Mouse (Mus musculus) liver, embryonic 13.5 days (tissue): Measurements from ENCODE around the gene Ndufa7. TPM values are rescaled to one million over a fixed set of nuclear protein-coding genes. Genes with fewer than 3 reads are reported as not detected.
A peak's percentile ranks its signal among the peaks of the same experiment; 100 is the strongest.
"Not testable (repeated sequence)": the region's sequence is repeated elsewhere in the genome, so short reads cannot be mapped to it uniquely, and the experiment has no call there.

Experiments
- ATAC-seq: fragments of 200-750 bp; cut with Nextera tagmentation; 2 replicates; pipeline ENCODE4 v1.8.0; 2017; ENCODE audit warnings: low read depth, mild to moderate bottlenecking, moderate number of reproducible peaks, moderate library complexity
- DNase-seq: peaks from one replicate; pipeline ENCODE4 v3.0.0; 2022
- H3K27ac ChIP-seq: fragments of 300-500 bp; sonication (generic); 2 replicates; pipeline ENCODE4 v1.5.1; 2015; ENCODE audit warnings: moderate library complexity, mild to moderate bottlenecking, inconsistent platforms
- H3K27me3 ChIP-seq: fragments of 300-500 bp; sonication (generic); 2 replicates; pipeline ENCODE4 v1.6.1; 2015; ENCODE audit warnings: mild to moderate bottlenecking, inconsistent platforms
- H3K36me3 ChIP-seq: fragments of 300-500 bp; sonication (generic); 2 replicates; pipeline ENCODE4 v1.6.1; 2015; ENCODE audit warnings: mild to moderate bottlenecking, inconsistent platforms
- H3K4me1 ChIP-seq: fragments of 300-500 bp; sonication (generic); replicated peaks from 2 replicates; pipeline ENCODE4 v1.6.1; 2015; ENCODE audit warnings: inconsistent platforms
- H3K4me2 ChIP-seq: fragments of 300-500 bp; sonication (generic); 2 replicates; pipeline ENCODE4 v1.6.1; 2015; ENCODE audit warnings: inconsistent platforms, mild to moderate bottlenecking, moderate library complexity
- H3K4me3 ChIP-seq: fragments of 300-500 bp; sonication (generic); replicated peaks from 2 replicates; pipeline ENCODE4 v1.5.1; 2015; ENCODE audit warnings: mild to moderate bottlenecking, inconsistent platforms
- H3K9ac ChIP-seq: fragments of 300-500 bp; sonication (generic); 2 replicates; pipeline ENCODE4 v1.6.1; 2015; ENCODE audit warnings: mild to moderate bottlenecking, inconsistent platforms
- H3K9me3 ChIP-seq: fragments of 300-500 bp; sonication (generic); replicated peaks from 2 replicates; pipeline ENCODE4 v1.6.1; 2016; ENCODE audit warnings: inconsistent platforms
- WGBS: fragments of 180-500 bp; shearing (Covaris S2); methylation state at CpG from one replicate; pipeline ENCODE4 v1.1.7; 2015; ENCODE audit not compliant: insufficient replicate concordance; 5-methylcytosine and 5-hydroxymethylcytosine counted together
- polyA plus RNA-seq: library from polyadenylated mRNA; unstranded; fragments of >200 nt; fragmentation: Nextera tagmentation; extraction: Ambion mirVana; gene quantifications from 2 replicates; pipeline ENCODE4 v1.2.1, GENCODE M21; 2015

Gene Ndufa7
- polyA plus RNA-seq, 1 experiment from 2014 or later = 284 TPM

DNA sequence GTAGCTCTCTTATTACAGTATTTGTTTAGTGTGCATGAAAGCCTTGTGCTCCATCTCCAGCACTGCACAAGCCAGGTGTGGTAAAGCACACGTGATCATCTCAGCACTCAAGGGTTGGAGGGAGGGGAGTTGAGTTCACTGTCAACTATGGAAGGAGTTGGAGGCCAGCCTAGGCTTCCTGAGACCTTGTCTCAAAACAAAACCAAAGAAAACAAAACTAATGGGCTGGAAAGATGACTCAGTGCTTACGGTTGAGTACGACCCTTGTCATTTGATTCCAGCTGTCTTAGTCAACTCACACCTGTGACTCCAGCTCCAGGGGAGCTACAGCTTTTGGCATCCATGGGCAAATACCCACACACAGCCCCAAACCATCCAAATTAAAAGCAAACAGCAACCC, 11.9 kb upstream of the Ndufa7 start:
- no peak for ATAC-seq
- 35% methylated on average over 3 of the region's 3 CpGs for WGBS
- Histone ChIP-seq H3K27ac (no peak overlapping the region), H3K4me2 (no peak overlapping the region), H3K4me3 (no peak overlapping the region), H3K9ac (no peak overlapping the region), H3K4me1 (peaks cover 41% of the 10 kb centered on the region), H3K9me3 (no peaks in the 10 kb centered on the region), H3K27me3 (peaks cover 20% of the 10 kb centered on the region), H3K36me3 (no peaks in the 10 kb centered on the region)
- DNase-seq = no peak

DNA sequence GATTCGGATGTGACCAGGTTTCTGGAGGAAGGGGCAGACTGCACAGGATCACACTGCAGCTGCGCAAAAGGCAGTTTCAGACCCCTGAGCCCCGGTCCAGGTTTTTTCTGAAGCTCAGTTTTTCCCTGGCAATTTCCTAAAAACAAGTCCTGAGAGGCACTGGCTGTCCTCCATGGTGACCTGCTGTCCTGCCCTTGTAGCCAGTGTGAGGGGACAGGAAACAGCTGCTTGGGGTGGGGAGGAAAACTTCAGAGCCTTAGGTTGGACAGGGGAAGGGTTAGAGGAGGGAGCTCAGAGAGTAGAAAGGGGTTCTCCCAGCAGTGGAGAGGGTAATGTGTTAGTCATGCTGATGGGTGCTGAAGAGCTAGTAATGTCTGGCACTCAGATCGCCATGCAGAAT, 11.4 kb upstream of the Ndufa7 start:
- no peak for ATAC-seq
- no peaks in the 10 kb centered on the region for H3K9me3 ChIP-seq
- peaks cover 44% of the 10 kb centered on the region for H3K4me1 ChIP-seq
- H3K27me3 ChIP-seq = peaks cover 20% of the 10 kb centered on the region
- DNase-seq = no peak
- WGBS = 41% methylated on average over 4 of the region's 4 CpGs
- no peak overlapping the region for H3K27ac ChIP-seq
- no peaks in the 10 kb centered on the region for H3K36me3 ChIP-seq
- no peak overlapping the region for H3K9ac ChIP-seq
- no peak overlapping the region for H3K4me3 ChIP-seq
- no peak overlapping the region for H3K4me2 ChIP-seq

DNA sequence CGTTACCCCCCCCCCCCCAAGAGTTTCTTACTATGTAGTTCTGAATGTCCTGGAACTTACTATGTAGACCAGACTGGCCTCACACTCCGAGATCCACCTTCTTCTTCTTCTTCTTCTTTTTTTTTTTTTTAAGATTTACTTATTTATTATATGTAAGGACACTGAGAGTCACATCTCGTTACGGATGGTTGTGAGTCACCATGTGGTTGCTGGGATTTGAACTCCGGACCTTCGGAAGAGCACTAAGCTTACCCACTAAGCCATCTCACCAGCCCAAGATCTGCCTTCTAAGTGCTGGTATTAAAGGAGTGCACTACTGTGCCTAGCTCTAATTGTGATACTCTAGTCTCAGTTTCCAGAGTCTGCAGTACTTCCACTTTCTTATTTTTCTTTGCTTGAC, 9.0 kb upstream of the Ndufa7 start:
- peaks cover 22% of the 10 kb centered on the region for H3K36me3 ChIP-seq
- peaks cover 18% of the 10 kb centered on the region for H3K27me3 ChIP-seq
- WGBS = 75% methylated on average over 6 of the region's 6 CpGs
- no peak overlapping the region for H3K9ac ChIP-seq
- DNase-seq = no peak
- H3K4me1 ChIP-seq = peaks cover 59% of the 10 kb centered on the region
- no peak for ATAC-seq
- H3K27ac ChIP-seq = no peak overlapping the region
- no peak overlapping the region for H3K4me2 ChIP-seq
- no peaks in the 10 kb centered on the region for H3K9me3 ChIP-seq
- no peak overlapping the region for H3K4me3 ChIP-seq

DNA sequence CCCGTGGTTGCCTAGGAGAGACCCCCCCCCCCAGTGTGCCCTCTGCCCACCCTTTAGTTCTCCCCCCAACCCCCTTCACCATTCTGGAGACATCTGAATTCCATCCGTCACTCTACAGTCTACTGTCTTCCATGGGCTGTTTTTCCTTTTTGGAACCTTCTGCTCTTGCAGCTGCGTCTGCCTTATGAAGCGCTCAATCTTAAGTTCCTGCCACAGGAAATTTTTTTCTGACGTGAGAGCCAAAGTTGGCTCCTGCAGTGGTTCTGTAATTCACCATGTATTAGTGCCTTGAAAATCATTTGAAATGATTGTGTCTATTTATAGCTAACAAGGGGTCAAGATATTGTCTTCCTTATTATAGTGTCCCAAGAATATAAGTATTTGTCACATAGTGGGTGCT, 7.8 kb upstream of the Ndufa7 start:
- Histone ChIP-seq H3K4me1 (peaks cover 58% of the 10 kb centered on the region), H3K9me3 (no peaks in the 10 kb centered on the region), H3K27ac (no peak overlapping the region), H3K4me2 (peak overlapping the region; percentile 98), H3K4me3 (peak overlapping the region; percentile 68), H3K36me3 (peaks cover 34% of the 10 kb centered on the region), H3K9ac (peak overlapping the region; percentile 86), H3K27me3 (peaks cover 10% of the 10 kb centered on the region; the same call in 1 of the 2 replicates)
- ATAC-seq = no peak
- DNase-seq = no peak
- 69% methylated on average over 5 of the region's 5 CpGs for WGBS

DNA sequence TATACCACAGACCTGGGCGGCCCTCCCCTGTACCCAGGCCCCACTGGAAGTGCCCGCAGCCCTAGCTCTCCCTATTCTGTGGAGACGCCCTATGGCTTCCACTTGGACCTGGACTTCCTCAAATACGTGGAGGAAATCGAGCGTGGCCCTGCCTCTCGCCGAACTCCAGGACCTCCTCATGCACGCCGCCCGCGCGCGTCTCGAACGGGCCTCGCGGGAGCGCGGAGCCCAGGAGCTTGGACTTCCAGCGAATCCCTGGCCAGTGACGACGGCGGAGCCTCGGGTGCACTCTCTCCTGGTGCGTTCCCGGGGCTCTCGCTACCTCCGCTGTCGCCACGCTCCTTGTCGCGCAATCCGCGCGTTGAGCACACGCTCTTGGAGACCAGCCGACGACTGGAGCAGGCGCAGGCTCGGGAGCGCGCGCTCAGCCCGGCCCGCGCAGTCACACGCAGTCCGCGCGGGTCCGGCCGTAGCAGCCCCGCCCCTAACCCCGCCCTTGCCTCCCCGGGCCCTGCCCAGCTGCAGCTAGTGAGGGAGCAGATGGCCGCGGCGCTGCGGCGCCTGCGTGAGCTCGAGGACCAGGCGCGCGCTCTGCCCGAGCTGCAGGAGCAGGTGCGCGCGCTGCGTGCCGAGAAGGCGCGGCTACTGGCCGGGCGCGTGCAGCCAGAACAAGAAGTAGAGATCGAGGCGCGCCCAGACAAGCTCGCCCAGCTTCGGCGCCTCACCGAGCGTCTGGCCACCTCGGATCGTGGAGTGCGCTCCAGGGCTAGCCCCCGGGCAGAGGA, 7.0 kb upstream of the Ndufa7 start:
- peak overlapping the region; percentile 82 for H3K27ac ChIP-seq
- peak overlapping the region; percentile 68 for H3K4me3 ChIP-seq
- H3K4me2 ChIP-seq = peak overlapping the region; percentile 98
- peaks cover 41% of the 10 kb centered on the region for H3K36me3 ChIP-seq
- peak; percentile 98 for ATAC-seq
- H3K9me3 ChIP-seq = no peaks in the 10 kb centered on the region
- DNase-seq = peak; percentile 89
- peaks cover 7% of the 10 kb centered on the region; the same call in 1 of the 2 replicates for H3K27me3 ChIP-seq
- H3K9ac ChIP-seq = peak overlapping the region; percentile 86
- under 1% methylated on average over 89 of the region's 89 CpGs for WGBS
- peaks cover 63% of the 10 kb centered on the region for H3K4me1 ChIP-seq

DNA sequence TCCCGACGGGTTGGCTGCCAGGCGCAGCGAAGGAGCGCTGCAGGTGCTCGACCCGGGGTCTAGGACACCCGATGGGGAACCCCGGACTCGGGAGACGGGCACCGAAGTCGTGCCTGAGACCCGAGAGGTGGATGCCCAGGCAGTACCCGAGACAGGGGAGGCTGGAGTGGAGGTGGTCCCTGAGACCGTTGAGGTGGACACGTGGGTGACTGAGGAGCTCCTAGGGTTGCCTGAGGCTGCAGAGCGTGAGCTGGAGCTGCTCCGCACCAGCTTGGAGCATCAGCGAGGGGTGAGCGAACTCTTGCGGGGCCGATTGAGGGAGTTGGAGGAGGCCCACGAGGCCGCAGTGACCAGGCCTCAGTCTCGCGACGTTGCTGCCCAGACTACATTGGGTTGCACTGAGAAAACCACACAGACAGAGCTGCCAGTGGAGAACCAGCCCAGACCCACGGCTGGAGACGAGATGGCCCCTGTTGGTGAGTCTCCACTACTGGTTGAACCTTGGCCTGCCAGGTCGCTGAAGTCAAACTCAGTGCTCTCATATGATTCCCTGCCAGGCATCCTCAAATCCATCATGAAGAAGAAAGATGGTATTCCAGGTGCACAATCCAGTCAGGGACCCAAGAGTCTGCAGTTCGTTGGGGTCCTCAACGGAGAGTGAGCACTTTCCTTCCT, 6.3 kb upstream of the Ndufa7 start:
- peak overlapping the region; percentile 98 for H3K4me2 ChIP-seq
- peaks cover 68% of the 10 kb centered on the region for H3K4me1 ChIP-seq
- peak overlapping the region; percentile 81 for H3K27ac ChIP-seq
- ATAC-seq (peak; percentile 9; the same call in 1 of the 2 replicates), DNase-seq (no peak)
- peaks cover 6% of the 10 kb centered on the region; the same call in 1 of the 2 replicates for H3K27me3 ChIP-seq
- H3K4me3 ChIP-seq = peak overlapping the region; percentile 68
- peaks cover 49% of the 10 kb centered on the region for H3K36me3 ChIP-seq
- H3K9ac ChIP-seq = peak overlapping the region; percentile 86
- no peaks in the 10 kb centered on the region for H3K9me3 ChIP-seq
- 24% methylated on average over 33 of the region's 33 CpGs for WGBS

DNA sequence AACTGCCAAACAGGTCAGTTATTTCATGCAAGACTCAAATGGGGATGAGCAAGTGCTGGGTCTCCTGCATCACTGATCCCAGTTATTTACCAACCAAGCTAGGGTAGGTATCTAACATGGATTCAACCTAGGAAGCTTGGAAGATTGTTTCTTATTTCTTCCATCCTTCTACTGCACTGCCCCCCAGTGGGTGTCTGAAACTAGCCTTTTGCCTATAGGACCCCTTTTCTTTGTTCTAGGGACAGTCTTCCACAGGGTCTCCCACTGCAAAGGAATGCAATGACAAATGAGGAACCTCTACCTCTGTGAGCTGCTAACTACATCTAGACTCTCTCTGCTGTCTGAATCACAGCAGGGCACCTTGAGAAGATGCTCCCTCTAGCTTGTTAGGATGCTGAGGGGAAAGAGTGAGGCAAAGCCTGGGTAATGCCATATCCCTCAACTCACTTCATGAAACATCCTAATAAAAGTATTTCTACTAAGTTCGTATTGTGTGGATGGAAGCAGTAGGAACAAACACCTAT, 1.9 kb upstream of the Ndufa7 start:
- ATAC-seq (no peak), DNase-seq (no peak)
- Histone ChIP-seq H3K36me3 (peaks cover 56% of the 10 kb centered on the region), H3K9ac (peak overlapping the region; percentile 89), H3K27ac (peak overlapping the region; percentile 12; the same call in 1 of the 2 replicates), H3K27me3 (no peaks in the 10 kb centered on the region), H3K4me2 (peak overlapping the region; percentile 82), H3K4me3 (peak overlapping the region; percentile 86), H3K4me1 (peaks cover 83% of the 10 kb centered on the region), H3K9me3 (no peaks in the 10 kb centered on the region)
- 70% methylated on average over 1 of the region's 1 CpGs for WGBS

DNA sequence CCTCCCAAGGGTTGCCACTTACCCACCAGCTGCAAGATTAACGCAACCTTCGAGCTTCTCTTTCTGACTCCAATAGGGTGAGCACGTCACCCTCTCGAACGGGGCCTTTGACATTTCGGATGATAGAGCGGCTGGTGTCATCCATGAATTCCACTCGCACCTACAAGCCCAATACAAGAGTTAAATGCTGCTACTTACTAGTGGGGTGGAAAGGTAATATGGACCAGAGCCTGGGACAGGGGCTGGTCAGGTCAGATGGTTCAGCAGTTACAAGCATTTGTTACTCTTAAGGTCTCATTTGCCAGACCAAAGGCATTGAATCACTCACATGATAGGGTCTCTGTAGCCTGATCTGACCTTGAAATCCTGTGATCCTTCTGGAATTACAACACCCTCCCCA, 1.2 kb upstream of the Ndufa7 start:
- not testable (repeated sequence) for H3K27me3 ChIP-seq, DNase-seq, H3K9me3 ChIP-seq, ATAC-seq
- H3K4me1 ChIP-seq = peaks cover 83% of the 10 kb centered on the region
- 45% methylated on average over 8 of the region's 8 CpGs for WGBS
- peaks cover 57% of the 10 kb centered on the region for H3K36me3 ChIP-seq
- peak overlapping the region; percentile 74 for H3K27ac ChIP-seq
- H3K9ac ChIP-seq = peak overlapping the region; percentile 89
- H3K4me3 ChIP-seq = peak overlapping the region; percentile 86
- peak overlapping the region; percentile 82 for H3K4me2 ChIP-seq

DNA sequence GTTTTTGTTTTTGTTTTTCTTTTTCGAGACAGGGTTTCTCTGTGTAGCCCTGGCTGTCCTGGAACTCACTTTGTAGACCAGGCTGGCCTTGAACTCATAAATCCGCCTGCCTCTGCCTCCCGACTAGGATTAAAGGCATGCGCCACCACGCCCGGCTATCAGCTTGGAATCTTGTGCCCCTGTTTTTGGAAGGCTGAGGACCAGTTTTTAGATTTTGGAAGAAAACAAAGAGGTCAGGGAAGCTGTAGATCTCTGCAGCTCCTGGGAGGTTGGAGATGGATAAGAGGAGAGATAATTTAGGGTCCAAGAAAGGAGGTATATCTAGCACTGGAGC, 592 bp downstream of the Ndufa7 start:
- H3K9me3 ChIP-seq, H3K27me3 ChIP-seq, ATAC-seq, DNase-seq: not testable (repeated sequence)
- Histone ChIP-seq H3K36me3 (peaks cover 45% of the 10 kb centered on the region), H3K4me2 (peak overlapping the region; percentile 82), H3K9ac (peak overlapping the region; percentile 89), H3K4me3 (peak overlapping the region; percentile 86), H3K27ac (peak overlapping the region; percentile 85), H3K4me1 (peaks cover 67% of the 10 kb centered on the region)
- WGBS = 2% methylated on average over 6 of the region's 6 CpGs

DNA sequence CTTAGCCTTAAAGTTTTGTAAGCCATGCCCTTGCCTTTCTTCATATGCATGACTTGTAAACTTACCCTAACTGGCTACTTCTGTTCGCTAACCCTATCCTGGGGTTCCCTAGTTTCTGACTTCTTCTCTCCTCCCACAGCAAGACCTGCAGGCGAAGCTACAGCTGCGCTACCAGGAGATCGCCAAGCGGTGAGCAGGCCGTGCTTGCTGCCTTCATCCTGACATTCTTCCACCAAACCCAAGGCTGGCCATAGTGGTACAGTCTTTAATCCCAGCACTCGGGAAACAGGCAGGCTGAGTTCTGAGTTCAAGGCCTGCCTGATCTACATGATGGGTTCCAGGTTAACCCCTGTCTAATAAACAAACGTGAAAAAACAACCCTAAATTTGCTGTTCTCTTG, 1.1 kb downstream of the Ndufa7 start:
- DNase-seq = no peak
- Histone ChIP-seq H3K27me3 (no peaks in the 10 kb centered on the region), H3K4me2 (peak overlapping the region; percentile 82), H3K4me1 (peaks cover 62% of the 10 kb centered on the region), H3K27ac (peak overlapping the region; percentile 32; the same call in 1 of the 2 replicates), H3K36me3 (peaks cover 45% of the 10 kb centered on the region), H3K9me3 (no peaks in the 10 kb centered on the region), H3K9ac (peak overlapping the region; percentile 89), H3K4me3 (peak overlapping the region; percentile 86)
- 77% methylated on average over 8 of the region's 8 CpGs for WGBS
- no peak for ATAC-seq

DNA sequence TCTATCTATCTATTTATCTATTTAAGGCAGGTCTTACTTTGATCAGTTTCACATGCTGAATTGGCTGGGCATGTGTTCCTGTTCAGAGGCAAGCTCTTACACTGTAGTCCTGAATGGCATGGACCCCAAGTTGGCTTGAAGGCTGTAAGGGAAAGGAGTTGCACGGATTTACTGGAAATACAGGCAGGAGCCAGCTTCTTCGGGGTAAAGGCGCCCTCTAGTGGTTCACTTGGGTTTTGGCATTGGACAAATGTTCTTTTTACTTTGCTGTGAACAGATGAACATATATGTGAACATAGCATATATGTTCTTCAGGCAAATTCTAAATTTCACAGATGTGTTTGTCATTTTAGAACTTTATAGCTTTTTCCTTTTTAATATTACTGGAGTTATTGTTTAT, 2.5 kb downstream of the Ndufa7 start:
- Histone ChIP-seq H3K4me2 (no peak overlapping the region), H3K4me3 (no peak overlapping the region), H3K27me3 (no peaks in the 10 kb centered on the region), H3K9me3 (no peaks in the 10 kb centered on the region), H3K36me3 (peaks cover 44% of the 10 kb centered on the region), H3K9ac (no peak overlapping the region), H3K27ac (no peak overlapping the region), H3K4me1 (peaks cover 50% of the 10 kb centered on the region)
- 1% methylated on average over 3 of the region's 3 CpGs for WGBS
- no peak for ATAC-seq
- peak; percentile 60 for DNase-seq
